Mouse (Mus musculus) limb, embryonic 14.5 days (tissue): ENCODE data around the gene Ppp1r15a. TPM values are rescaled to one million over a fixed set of nuclear protein-coding genes. Genes with fewer than 3 reads are reported as not detected.
"Not testable (repeated sequence)": the region's sequence is repeated elsewhere in the genome, so short reads cannot be mapped to it uniquely, and the experiment has no call there.

Experiments
- ATAC-seq: fragments of 200-750 bp; cut with Nextera tagmentation; 2 replicates; pipeline ENCODE4 v1.8.0; 2017; ENCODE audit warnings: low read depth, moderate number of reproducible peaks, moderate TSS enrichment; ENCODE audit not compliant: low FRiP score
- DNase-seq: peaks from one replicate; pipeline ENCODE4 v3.0.0-alpha.2; 2015; ENCODE audit warnings: low spot score
- H3K27ac ChIP-seq: fragments of 300-500 bp; sonication (generic); replicated peaks from 2 replicates; pipeline ENCODE4 v1.5.1; 2014; ENCODE audit warnings: low read depth, mild to moderate bottlenecking, low read length, moderate library complexity, mixed read lengths
- H3K27me3 ChIP-seq: fragments of 300-500 bp; sonication (generic); 2 replicates; pipeline ENCODE4 v1.6.1; 2014; ENCODE audit warnings: low read length, mixed read lengths; ENCODE audit not compliant: control insufficient read depth, insufficient read depth
- H3K36me3 ChIP-seq: fragments of 300-500 bp; sonication (generic); 2 replicates; pipeline ENCODE4 v1.6.1; 2014; ENCODE audit warnings: mild to moderate bottlenecking, low read length, moderate library complexity, mixed read lengths; ENCODE audit not compliant: control insufficient read depth, insufficient read depth
- H3K4me1 ChIP-seq: fragments of 300-500 bp; sonication (generic); 2 replicates; pipeline ENCODE4 v1.6.1; 2014; ENCODE audit warnings: antibody characterized with exemption, low read length, mixed read lengths; ENCODE audit not compliant: control insufficient read depth, insufficient read depth
- H3K4me2 ChIP-seq: fragments of 300-500 bp; sonication (generic); replicated peaks from 2 replicates; pipeline ENCODE4 v1.6.1; 2014; ENCODE audit warnings: low read depth, mild to moderate bottlenecking, low read length, moderate library complexity; ENCODE audit not compliant: severe bottlenecking
- H3K4me3 ChIP-seq: fragments of 300-500 bp; sonication (generic); replicated peaks from 2 replicates; pipeline ENCODE4 v1.5.1; 2014; ENCODE audit warnings: low read length
- H3K9ac ChIP-seq: fragments of 300-500 bp; sonication (generic); 2 replicates; pipeline ENCODE4 v1.6.1; 2014; ENCODE audit warnings: mild to moderate bottlenecking, low read depth, low read length, moderate library complexity; ENCODE audit not compliant: severe bottlenecking
- H3K9me3 ChIP-seq: fragments of 300-500 bp; sonication (generic); 2 replicates; pipeline ENCODE4 v1.6.1; 2016; ENCODE audit warnings: low read length; ENCODE audit not compliant: control insufficient read depth
- POLR2A ChIP-seq: fragments of 200-500 bp; IDR thresholded peaks from 2 replicates; pipeline ENCODE4 v1.8.0; 2012; ENCODE audit warnings: inconsistent platforms, mild to moderate bottlenecking, moderate library complexity, borderline replicate concordance; ENCODE audit not compliant: insufficient read depth, insufficient read length; ENCODE audit errors: extremely low read depth
- WGBS: fragments of 180-500 bp; shearing (Covaris S2); extraction: QIAGEN DNeasy Blood & Tissue Kit; methylation state at CpG from one replicate; pipeline ENCODE4 v1.1.7; 2014; 5-methylcytosine and 5-hydroxymethylcytosine counted together
- polyA plus RNA-seq, 2 experiments: library from polyadenylated mRNA; depleted of rRNA in 1 of 2; stranded (reverse) in 1 of 2; unstranded in 1 of 2; fragments of >200 nt; fragmentation: Nextera tagmentation in 1 of 2; extraction: Ambion mirVana in 1 of 2; gene quantifications; 2 replicates each; pipeline versions ENCODE4 v1.2.1 to v1.2.3; 2012 to 2014

The Ppp1r15a gene
- polyA plus RNA-seq, 2 experiments, result 22.1 to 27.5 TPM

GRCm38 (mm10) chr7:45520605-45521004 is 5.5 kb downstream of the Ppp1r15a start:
- ATAC-seq, result no peak
- H3K27me3 ChIP-seq, result no peaks in the 10 kb centered on the region
- H3K4me2 ChIP-seq, result no peak overlapping the region
- 93% methylated on average over 7 of the region's 7 CpGs for WGBS
- peaks cover 15% of the 10 kb centered on the region for H3K36me3 ChIP-seq
- no peak overlapping the region for H3K9ac ChIP-seq
- H3K4me3 ChIP-seq, result no peak overlapping the region
- no peak for DNase-seq
- no peaks in the 10 kb centered on the region for H3K9me3 ChIP-seq
- no peak for TF ChIP-seq POLR2A
- no peak overlapping the region for H3K27ac ChIP-seq
- peaks cover 13% of the 10 kb centered on the region for H3K4me1 ChIP-seq

- 73% methylated on average over 8 of the region's 8 CpGs for WGBS
- Histone ChIP-seq H3K27ac (no peak overlapping the region), H3K27me3 (no peaks in the 10 kb centered on the region), H3K36me3 (peaks cover 13% of the 10 kb centered on the region), H3K4me1 (peaks cover 7% of the 10 kb centered on the region), H3K9me3 (no peaks in the 10 kb centered on the region), H3K4me2 (no peak overlapping the region), H3K9ac (no peak overlapping the region), H3K4me3 (no peak overlapping the region)
- no peak for TF ChIP-seq POLR2A
- no peak for DNase-seq
- no peak for ATAC-seq
Observed at GRCm38 (mm10) chr7:45519345-45520120, 6.5 kb downstream of the Ppp1r15a start.

- DNase-seq, result no peak
- H3K4me3 ChIP-seq, result no peak overlapping the region
- TF ChIP-seq POLR2A, result no peak
- no peak overlapping the region for H3K27ac ChIP-seq
- no peaks in the 10 kb centered on the region for H3K27me3 ChIP-seq
- no peak for ATAC-seq
- 92% methylated on average over 16 of the region's 16 CpGs for WGBS
- no peak overlapping the region for H3K9ac ChIP-seq
- H3K9me3 ChIP-seq, result no peaks in the 10 kb centered on the region
- H3K4me1 ChIP-seq, result peaks cover 3% of the 10 kb centered on the region
- H3K36me3 ChIP-seq, result peaks cover 7% of the 10 kb centered on the region
- H3K4me2 ChIP-seq, result no peak overlapping the region
Observed at GRCm38 (mm10) chr7:45518618-45519017, 7.5 kb downstream of the Ppp1r15a start.

GRCm38 (mm10) chr7:45516846-45517245 is 9.2 kb downstream of the Ppp1r15a start:
- ATAC-seq, H3K27me3 ChIP-seq: not testable (repeated sequence)

GRCm38 (mm10) chr7:45515436-45515835 is 10.6 kb downstream of the Ppp1r15a start:
- Histone ChIP-seq H3K27ac (no peak overlapping the region), H3K27me3 (no peaks in the 10 kb centered on the region), H3K36me3 (no peaks in the 10 kb centered on the region), H3K4me3 (no peak overlapping the region), H3K9ac (0 out of 2 replicates have a peak overlapping the region, but pooled peaks have one; percentile 21), H3K4me1 (0 out of 2 replicates have a peak, but pooled peaks cover 2% of the 10 kb centered on the region), H3K9me3 (no peaks in the 10 kb centered on the region), H3K4me2 (no peak overlapping the region)
- TF ChIP-seq POLR2A, result no peak
- no peak for ATAC-seq
- 16% methylated on average over 16 of the region's 16 CpGs for WGBS
- no peak for DNase-seq

More at GRCm38 (mm10) chr7:45516846-45517245, 9.2 kb downstream of the Ppp1r15a start:
- H3K27ac ChIP-seq, H3K4me2 ChIP-seq, H3K36me3 ChIP-seq, H3K4me3 ChIP-seq, H3K9ac ChIP-seq, H3K9me3 ChIP-seq, H3K4me1 ChIP-seq, DNase-seq: not testable (repeated sequence)
- WGBS, result 76% methylated on average over 5 of the region's 5 CpGs

- Histone ChIP-seq H3K27me3 (no peaks in the 10 kb centered on the region), H3K4me2 (no peak overlapping the region), H3K9ac (no peak overlapping the region), H3K9me3 (no peaks in the 10 kb centered on the region), H3K4me1 (peaks cover 4% of the 10 kb centered on the region; the same call in 1 of the 2 replicates), H3K36me3 (no peaks in the 10 kb centered on the region), H3K4me3 (no peak overlapping the region), H3K27ac (no peak overlapping the region)
- 79% methylated on average over 7 of the region's 7 CpGs for WGBS
- no peak for ATAC-seq
- no peak for DNase-seq
- TF ChIP-seq POLR2A, result no peak
Observed at GRCm38 (mm10) chr7:45514411-45514810, 11.7 kb downstream of the Ppp1r15a start.
